Mouse (Mus musculus) heart, postnatal 0 days (tissue): ENCODE data around the gene Zswim9.

Experiments
- CTCF ChIP-seq: IDR thresholded peaks from 2 replicates; pipeline ENCODE4 v1.5.1; 2016; ENCODE audit warnings: antibody characterized with exemption, control low read depth, low read depth
- EP300 ChIP-seq: IDR thresholded peaks from 2 replicates; pipeline ENCODE4 v1.6.1; 2016; ENCODE audit warnings: antibody characterized with exemption, low read depth

DNA sequence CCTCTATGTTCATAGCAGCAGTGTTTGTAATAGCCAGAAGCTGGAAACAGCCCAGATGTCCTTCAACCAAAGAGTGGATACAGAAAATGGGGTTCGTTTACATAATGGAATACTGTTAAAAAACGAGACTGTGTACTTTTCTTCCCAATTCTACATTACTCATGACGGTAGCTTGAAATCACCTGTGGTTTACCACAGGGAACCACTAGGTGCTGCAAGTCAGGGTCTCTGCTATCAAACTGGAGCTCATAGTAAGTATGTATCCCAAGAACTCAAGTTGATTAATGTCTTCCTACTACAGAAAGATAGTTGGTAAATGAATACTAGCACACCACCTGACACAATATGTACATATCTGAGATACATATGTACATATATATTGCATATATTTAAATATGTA lies 42.9 kb upstream of the Zswim9 start:
- no peak for TF ChIP-seq CTCF
- no peak for TF ChIP-seq EP300
